Mouse (Mus musculus) ovary, postnatal 14 days (tissue): ENCODE measurements around the gene Uchl1.

Experiments
- DNase-seq: peaks from one replicate; pipeline ENCODE4 v3.0.0; 2022; ENCODE audit warnings: low spot score

Uchl1 gene

DNA sequence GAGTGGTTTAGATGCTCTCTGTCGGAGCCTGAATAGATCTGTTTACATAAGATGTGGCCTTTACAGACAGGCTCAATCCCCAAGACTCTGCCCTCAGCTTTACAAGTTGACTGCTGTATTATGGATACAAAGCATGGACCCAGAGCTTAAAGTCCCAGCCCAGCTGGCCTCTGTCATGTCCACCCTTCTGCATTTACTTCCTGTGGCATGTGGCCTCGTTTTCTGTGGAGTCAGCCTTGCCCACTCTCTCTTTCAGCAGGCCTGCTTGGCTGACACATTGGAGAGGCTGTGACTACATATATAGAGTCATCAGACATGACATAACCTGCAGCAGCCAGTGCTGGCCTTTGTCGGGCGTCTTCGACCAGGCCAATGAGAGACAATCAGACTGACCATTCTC is 32.0 kb downstream of the Uchl1 start:
- DNase-seq = no peak

DNA sequence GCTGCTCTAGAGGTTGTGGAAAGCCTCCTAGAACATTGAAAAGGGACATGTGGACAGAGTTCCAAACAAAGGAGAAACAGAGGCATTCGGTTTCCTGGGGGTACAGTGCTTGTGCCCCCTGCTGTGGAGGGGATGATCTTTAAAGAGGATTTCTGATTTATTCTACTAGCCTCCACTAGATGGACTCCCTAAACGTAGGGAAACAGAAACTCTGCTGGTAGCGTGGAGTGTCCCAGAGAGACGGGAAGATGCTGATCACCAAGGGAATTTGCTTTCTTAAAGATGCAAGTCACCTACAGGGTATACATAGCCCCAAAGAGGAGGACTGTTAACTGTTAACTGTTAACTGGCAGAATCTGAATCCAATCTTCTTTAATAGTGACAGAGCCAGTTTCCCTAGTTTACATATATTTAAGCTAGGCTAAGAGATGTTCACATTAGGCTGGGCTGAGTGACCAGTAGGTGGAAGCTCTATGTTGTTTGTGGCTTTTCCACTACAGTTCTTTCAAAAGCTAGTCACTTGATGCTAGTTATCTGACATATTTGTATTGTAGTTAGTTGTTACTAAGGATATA is 34.6 kb downstream of the Uchl1 start:
- DNase-seq = no peak

DNA sequence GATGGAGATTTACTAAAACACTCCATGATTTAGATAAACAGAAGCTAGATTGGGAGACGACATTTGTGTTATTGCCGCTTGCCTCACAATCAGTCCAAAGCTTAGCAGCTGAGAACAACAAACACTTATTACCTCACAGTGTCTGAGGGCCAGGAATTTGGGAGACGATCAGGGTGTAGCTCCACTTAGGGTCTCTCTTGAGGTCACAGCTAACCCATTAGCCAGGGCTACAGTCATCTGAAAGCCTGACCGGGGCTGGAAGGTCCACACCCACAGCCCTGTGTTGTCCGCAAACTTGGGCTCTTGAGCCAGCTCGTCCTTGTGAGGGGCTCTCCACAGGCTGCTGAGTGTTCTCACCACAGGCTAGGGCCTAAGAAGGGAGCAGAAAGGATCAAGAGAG is 36.9 kb downstream of the Uchl1 start:
- no peak for DNase-seq

DNA sequence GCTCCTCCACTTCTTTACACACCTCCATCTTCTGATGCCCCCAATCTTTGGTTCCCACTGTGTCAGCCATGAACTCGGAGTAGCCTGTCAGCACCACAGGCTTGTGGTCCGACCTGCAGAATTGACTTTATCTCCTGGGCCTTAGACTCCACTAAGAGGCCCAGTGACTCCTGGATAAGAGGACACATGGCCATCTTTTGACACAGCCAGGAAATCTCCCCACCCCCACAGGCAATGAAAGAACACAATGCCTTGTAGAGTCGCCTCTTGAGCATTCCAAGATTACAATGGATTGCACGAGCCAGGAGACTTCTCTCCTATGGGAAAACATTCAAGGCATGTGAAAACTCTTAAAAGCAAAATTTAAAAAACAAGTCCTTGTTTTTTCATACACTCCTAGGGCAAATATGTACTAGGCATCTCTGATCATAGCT is 39.6 kb downstream of the Uchl1 start:
- no peak for DNase-seq

DNA sequence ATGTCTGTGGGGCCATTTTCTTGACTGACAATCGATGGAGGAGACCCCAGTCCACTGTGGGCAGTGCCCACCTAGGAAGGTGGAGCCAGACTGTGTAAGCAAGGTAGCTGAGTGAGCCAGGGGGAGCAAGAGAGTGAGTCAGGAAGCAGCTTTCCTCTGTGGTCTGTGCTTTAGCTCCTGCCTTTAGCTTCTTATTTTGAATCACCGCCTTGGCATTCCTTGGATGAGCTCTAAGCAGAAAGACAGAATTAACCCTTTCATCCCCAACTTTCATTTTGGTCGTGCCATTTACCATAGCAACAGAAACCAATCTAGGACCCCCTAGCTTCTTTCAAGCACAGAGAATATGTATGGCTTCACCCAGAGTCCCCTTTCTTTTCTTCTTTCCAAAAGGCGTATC is 42.0 kb downstream of the Uchl1 start:
- no peak for DNase-seq

DNA sequence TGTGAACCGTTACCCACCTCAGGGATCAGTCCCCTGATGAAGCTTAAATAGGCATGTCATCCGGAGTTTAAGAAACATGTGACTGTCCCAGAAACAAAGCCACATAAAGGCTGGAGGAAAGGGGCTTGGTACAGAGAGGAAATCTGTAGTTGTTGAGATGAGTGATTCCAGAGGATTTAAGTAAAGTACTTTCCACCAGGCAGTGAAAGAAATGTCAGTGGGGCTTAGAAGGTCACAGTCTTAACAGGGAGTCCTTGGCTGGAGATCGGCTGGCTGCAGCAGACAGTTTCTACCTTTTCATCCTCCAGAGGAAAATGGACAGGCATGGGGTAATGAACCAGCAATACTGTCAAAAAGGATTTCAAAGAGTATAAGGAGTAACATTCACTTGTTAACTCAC is 42.5 kb downstream of the Uchl1 start:
- no peak for DNase-seq

DNA sequence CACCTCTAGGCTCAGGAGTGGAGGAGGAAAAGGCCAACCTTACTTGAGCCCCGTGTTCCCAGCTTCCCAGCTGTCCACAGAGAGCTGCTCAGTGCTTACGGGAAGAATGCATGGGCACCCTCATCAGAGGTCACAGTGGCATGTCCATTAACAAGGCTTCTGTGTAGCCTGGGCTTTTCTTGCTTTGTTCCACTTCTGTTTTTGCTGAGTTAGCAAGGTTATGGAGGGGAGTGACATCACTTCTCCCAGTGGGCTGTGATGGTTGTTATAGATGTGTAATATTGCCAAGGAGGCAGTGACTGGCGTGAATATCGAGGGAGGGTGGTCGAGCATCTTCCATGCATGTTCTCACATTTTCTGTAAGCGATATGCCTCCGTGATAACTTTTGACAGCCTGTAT is 43.0 kb downstream of the Uchl1 start:
- DNase-seq = no peak

DNA sequence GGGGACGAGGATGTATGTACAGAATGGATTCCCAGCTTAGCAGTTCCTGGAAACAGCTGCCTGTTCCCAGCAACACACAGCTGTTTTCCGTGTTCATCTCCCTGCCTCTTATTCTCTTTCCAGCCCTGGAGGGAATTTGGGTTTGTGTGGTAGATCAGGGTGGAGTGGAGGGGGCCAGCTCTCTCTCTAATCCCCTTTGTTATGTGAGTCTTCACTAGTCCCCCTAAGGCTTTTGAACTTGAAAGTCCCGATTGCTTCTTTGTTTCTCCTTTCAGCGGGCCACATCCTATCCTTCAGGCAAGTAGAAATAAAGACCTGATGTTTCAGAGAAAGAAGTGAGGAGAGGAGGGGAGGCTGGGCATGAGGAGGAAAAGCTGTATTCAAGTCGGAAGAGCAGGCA is 45.0 kb downstream of the Uchl1 start:
- no peak for DNase-seq

DNA sequence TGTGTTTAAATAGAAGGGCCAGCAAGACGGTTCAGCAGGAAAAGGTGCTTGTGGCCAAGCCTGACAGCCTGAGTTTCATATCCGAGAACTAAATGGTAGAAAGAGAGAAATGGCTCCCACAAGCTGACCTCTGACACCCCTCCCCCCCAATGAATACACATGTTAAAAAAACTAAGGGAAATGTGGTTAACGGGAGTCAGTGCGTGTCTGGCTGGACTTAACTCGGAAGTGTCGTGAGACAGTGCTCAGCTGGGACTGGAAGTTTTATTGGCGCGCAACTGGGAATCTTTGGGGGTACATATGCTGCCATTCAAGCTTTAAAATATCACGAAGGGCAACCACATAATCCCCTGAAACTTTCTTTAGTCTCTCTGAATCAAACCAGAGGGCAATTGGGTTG is 46.7 kb downstream of the Uchl1 start:
- no peak for DNase-seq

DNA sequence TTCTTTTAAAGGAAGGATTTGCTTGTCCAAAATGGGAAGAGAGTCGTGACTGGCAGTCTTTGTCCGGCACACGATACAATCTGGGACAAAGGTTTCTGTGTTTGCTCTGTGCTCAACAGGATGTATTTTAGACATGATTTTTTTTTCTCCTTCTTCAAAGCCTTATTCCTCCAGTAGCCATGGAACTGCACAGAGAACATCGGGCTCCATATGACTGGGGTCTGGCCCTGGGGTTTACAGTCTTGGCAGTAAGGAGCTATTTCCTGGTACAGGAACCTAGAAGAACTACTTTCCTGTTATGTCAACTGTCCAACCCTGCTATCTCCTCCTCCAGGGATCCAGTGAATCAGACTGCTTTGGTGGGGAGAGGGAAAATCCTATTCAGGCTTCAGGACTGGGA is 47.1 kb downstream of the Uchl1 start:
- no peak for DNase-seq

DNA sequence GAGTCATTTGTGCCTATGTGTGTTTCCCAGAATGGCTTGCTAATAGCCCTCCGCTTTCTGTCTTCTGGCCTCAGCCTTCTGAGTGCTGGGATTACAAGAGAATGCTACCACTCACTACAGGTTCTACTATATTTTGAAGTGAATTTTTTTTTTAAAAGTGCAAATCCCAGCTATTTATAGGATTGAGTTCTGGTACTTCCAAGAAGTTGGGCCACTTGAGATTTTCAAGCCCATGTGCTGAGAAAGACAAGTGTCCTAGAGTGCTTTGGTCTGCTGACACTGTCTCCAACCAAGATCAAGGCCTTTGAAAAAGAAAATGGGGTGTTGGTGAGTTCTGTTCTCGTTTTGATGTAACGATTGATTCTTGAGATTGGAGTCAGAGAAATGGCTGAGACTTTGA is 47.7 kb downstream of the Uchl1 start:
- no peak for DNase-seq

DNA sequence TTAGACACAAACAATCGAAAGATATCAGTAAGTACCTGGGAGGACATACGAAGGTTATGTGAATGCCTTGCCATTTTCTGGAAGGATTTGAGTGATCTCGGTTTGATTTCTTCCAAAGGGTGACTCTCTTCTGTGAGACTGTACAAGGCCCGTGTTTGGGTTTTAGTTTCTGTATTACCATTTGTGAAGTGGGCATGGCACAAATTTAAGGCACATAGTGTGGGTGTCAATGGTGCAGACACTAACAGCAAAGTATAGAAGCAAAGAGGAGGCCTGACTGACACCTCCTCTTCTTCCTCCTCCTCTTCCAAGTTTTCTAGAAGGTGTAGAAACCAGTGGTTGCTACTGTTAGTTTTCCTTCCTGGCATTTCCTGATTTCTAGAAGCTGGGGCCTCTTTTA is 53.4 kb downstream of the Uchl1 start:
- DNase-seq = no peak

DNA sequence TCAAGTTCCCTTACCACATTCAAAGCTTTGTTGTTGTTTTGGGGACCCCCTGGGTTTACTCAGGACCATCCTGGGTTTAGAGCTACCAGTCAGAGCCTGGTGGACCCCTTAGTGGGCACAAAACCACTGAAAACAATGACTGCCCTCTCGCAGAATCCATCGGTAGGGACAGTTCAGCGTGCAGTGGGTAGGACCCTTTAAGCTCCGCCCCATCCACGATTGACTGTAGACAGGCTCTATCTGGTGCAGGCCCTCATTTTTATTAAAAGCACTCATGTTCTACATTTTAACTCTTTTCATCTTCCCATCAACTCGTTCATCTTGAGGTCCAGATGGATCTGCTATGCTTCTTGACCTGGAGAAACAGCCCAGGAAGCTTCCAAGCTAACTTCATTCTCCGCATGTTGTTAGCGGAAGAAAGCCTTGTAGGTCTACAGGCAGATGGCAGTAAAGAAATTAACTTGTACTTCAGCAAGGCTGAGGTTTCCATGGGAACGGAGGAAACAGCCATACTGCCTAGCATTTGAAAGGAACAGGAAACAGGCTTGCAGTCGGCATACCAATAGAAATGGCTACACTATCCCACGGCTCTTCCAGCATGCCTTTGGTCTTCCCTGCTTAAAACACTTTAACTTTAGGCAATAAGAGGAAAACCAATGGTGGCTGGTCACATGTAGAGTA is 54.9 kb downstream of the Uchl1 start:
- no peak for DNase-seq

DNA sequence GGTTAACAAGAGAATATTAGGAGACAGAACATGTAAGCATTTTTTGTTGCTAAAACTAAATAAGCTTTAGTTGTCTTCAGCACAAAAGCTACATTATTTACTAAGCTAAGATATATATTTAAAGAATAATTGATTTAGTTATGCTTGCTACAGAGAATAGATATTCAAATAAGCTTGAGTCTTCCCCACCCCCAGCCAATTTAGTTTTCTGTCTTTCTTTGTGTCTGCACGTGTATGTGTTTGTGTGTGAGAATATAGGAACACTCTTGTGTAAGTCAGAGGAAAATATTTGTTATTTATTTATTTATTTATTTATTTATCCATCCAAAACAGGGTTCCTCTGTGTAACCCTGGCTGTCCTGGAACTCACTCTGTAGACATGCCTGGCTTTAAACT is 55.4 kb downstream of the Uchl1 start:
- DNase-seq = no peak

DNA sequence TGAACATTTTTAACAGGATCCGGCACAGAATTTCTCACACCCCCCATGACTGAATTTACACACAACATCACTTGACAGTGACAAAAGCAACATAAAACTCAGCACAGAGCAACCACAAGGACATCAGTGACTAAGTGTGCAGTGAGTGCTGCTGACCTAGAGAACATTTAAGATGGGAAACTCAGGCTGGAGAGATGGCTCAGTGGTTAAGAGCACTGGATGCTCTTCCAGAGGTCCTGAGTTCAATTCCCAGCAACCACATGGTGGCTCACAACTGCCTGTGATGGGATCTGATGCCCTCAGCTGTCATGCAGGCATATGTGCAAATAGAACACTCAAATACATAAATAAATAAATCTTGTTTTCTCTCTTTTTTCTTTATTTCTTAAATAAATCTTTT is 57.7 kb downstream of the Uchl1 start:
- no peak for DNase-seq
